Mouse (Mus musculus): Measurements from ENCODE around the gene Slc16a13.

- TF ChIP-seq POLR2A (IDR thresholded peaks at IDR 0.05; ENCODE audit: control insufficient read depth, extremely low read depth, insufficient read depth, low read length, poor library complexity) (no peak), CTCF (IDR thresholded peaks at IDR 0.05; ENCODE audit: borderline replicate concordance, control insufficient read depth, extremely low read depth, insufficient read depth, low read length, poor library complexity) (0 out of 2 replicates have a peak, but pooled peaks have one; percentile 19)
Observed at GRCm38 (mm10) chr11:70254931-70255531, 34.2 kb upstream of the Slc16a13 start, which contains the start of gene Alox12.

Measured in thymus, adult 2 months (tissue).